Mouse (Mus musculus) lung, postnatal 25 days (tissue): ENCODE data around the gene Nectin4.
"Not testable (repeated sequence)": the region's sequence is repeated elsewhere in the genome, so short reads cannot be mapped to it uniquely, and the experiment has no call there.

ENCODE experiments used
- DNase-seq: peaks from one replicate; pipeline ENCODE4 v3.0.0; 2022; ENCODE audit warnings: low spot score

Nectin4 gene

GRCm38 (mm10) chr1:171369845-171370556 lies at the start of gene Nectin4:
TSS of gene Nectin4 (plus strand) at chr1:171370099.
- DNase-seq: peak; percentile 71

GRCm38 (mm10) chr1:171320151-171320550 lies 49.7 kb upstream of the Nectin4 start:
- no peak for DNase-seq

- no peak for DNase-seq
These were observed 48.5 kb upstream of the Nectin4 start for GRCm38 (mm10) chr1:171321415-171321814.

GRCm38 (mm10) chr1:171322012-171322411 lies 47.9 kb upstream of the Nectin4 start:
- DNase-seq: no peak

- DNase-seq: no peak
These were observed 44.3 kb upstream of the Nectin4 start for GRCm38 (mm10) chr1:171325571-171325970.

- not testable (repeated sequence) for DNase-seq
These were observed 43.3 kb upstream of the Nectin4 start for GRCm38 (mm10) chr1:171326588-171326987.

- DNase-seq: no peak
These were observed 41.7 kb upstream of the Nectin4 start for GRCm38 (mm10) chr1:171328244-171328643.

- peak; percentile 95 for DNase-seq
These were observed 41.0 kb upstream of the Nectin4 start, which contains the start of gene Dedd for GRCm38 (mm10) chr1:171328839-171329432. TSS of gene Dedd (plus strand) at chr1:171329145.

GRCm38 (mm10) chr1:171329433-171330215 lies 40.3 kb upstream of the Nectin4 start:
- no peak for DNase-seq

- no peak for DNase-seq
These were observed 39.7 kb upstream of the Nectin4 start for GRCm38 (mm10) chr1:171330216-171330560.

- DNase-seq: peak; percentile 16
These were observed 27.4 kb upstream of the Nectin4 start for GRCm38 (mm10) chr1:171342262-171343207.

GRCm38 (mm10) chr1:171343922-171344677 lies 25.8 kb upstream of the Nectin4 start:
- DNase-seq: peak; percentile 65

- DNase-seq: no peak
These were observed 25.2 kb upstream of the Nectin4 start for GRCm38 (mm10) chr1:171344715-171345114.

GRCm38 (mm10) chr1:171345225-171346094 lies 24.4 kb upstream of the Nectin4 start, which contains the start of the genes Nit1 and Pfdn2:
TSS of gene Nit1 (minus strand) at chr1:171345646.
TSS of gene Pfdn2 (plus strand) at chr1:171345670.
- DNase-seq: peak; percentile 94

GRCm38 (mm10) chr1:171346095-171346450 lies 23.8 kb upstream of the Nectin4 start:
- no peak for DNase-seq

GRCm38 (mm10) chr1:171348665-171349064 lies 21.2 kb upstream of the Nectin4 start:
- DNase-seq: no peak

- no peak for DNase-seq
These were observed 20.7 kb upstream of the Nectin4 start for GRCm38 (mm10) chr1:171349210-171349609.

GRCm38 (mm10) chr1:171355812-171356340 lies 14.0 kb upstream of the Nectin4 start:
- DNase-seq: no peak

- DNase-seq: no peak
These were observed 13.1 kb upstream of the Nectin4 start for GRCm38 (mm10) chr1:171356814-171357213.

- DNase-seq: no peak
These were observed 11.5 kb upstream of the Nectin4 start for GRCm38 (mm10) chr1:171358421-171358820.
